Mouse (Mus musculus) gastrocnemius, adult 8-10 months (tissue): ENCODE results near the gene Dtd1. TPM values are rescaled to one million over a fixed set of nuclear protein-coding genes. Genes with fewer than 3 reads are reported as not detected.

ENCODE experiments used
- DNase-seq, 2 experiments: peaks; one replicate each; pipeline ENCODE4 v3.0.0; 2022; ENCODE audit warnings: low spot score in 2 of 2
- total RNA-seq, 4 experiments: library from RNA; stranded (reverse); gene quantifications; 2 replicates each; pipeline ENCODE4 v1.2.4; 2022

Dtd1 gene
- total RNA-seq, 4 experiments from 2014 or later, result 13.1 to 16.1 (median 15.2) TPM

- DNase-seq, result no peak
Observed at GRCm38 (mm10) chr2:144709704-144710103, 110.0 kb downstream of the Dtd1 start.

GRCm38 (mm10) chr2:144714596-144714995, 114.9 kb downstream of the Dtd1 start:
- DNase-seq, result no peak

GRCm38 (mm10) chr2:144715211-144715768, 115.6 kb downstream of the Dtd1 start:
- DNase-seq, result no peak

- DNase-seq, result no peak
Observed at GRCm38 (mm10) chr2:144716248-144716647, 116.6 kb downstream of the Dtd1 start.

GRCm38 (mm10) chr2:144718273-144718672, 118.6 kb downstream of the Dtd1 start:
- DNase-seq, result no peak

GRCm38 (mm10) chr2:144719294-144719693, 119.6 kb downstream of the Dtd1 start:
- no peak for DNase-seq

GRCm38 (mm10) chr2:144719718-144720117, 120.0 kb downstream of the Dtd1 start:
- no peak for DNase-seq

- no peak for DNase-seq
Observed at GRCm38 (mm10) chr2:144720407-144720959, 120.8 kb downstream of the Dtd1 start.

GRCm38 (mm10) chr2:144724679-144725078, 125.0 kb downstream of the Dtd1 start:
- no peak for DNase-seq

- DNase-seq, result no peak
Observed at GRCm38 (mm10) chr2:144727136-144727535, 127.4 kb downstream of the Dtd1 start.

- no peak for DNase-seq
Observed at GRCm38 (mm10) chr2:144729776-144730175, 130.1 kb downstream of the Dtd1 start.

GRCm38 (mm10) chr2:144738161-144738560, 138.5 kb downstream of the Dtd1 start:
- DNase-seq, result no peak

GRCm38 (mm10) chr2:144738576-144738975, 138.9 kb downstream of the Dtd1 start:
- DNase-seq, result peak; percentile 38 to 45

- peak in 1 of 2 experiments; percentile 18 for DNase-seq
Observed at GRCm38 (mm10) chr2:144740577-144740997, 140.9 kb downstream of the Dtd1 start.

- no peak for DNase-seq
Observed at GRCm38 (mm10) chr2:144741973-144742372, 142.3 kb downstream of the Dtd1 start.

GRCm38 (mm10) chr2:144743316-144743715, 143.6 kb downstream of the Dtd1 start:
- DNase-seq, result no peak

- no peak for DNase-seq
Observed at GRCm38 (mm10) chr2:144745266-144745665, 145.6 kb downstream of the Dtd1 start.

- peak; percentile 34 to 42 for DNase-seq
Observed at GRCm38 (mm10) chr2:144746046-144746783, 146.5 kb downstream of the Dtd1 start.

GRCm38 (mm10) chr2:144753604-144754003, 153.9 kb downstream of the Dtd1 start:
- no peak for DNase-seq

- no peak for DNase-seq
Observed at GRCm38 (mm10) chr2:144755016-144755415, 155.3 kb downstream of the Dtd1 start.

- DNase-seq, result no peak
Observed at GRCm38 (mm10) chr2:144760666-144761065, 161.0 kb downstream of the Dtd1 start.

- no peak for DNase-seq
Observed at GRCm38 (mm10) chr2:144763706-144764105, 164.0 kb downstream of the Dtd1 start.
